Mouse (Mus musculus) embryonic fibroblast, embryonic 13.5 days (primary cell): ENCODE data around the gene Plk3.

Source experiments
- CTCF ChIP-seq: IDR thresholded peaks from 2 replicates; pipeline ENCODE4 v1.5.1; 2011; ENCODE audit warnings: mild to moderate bottlenecking, control low read depth, low read length, moderate library complexity, borderline replicate concordance; ENCODE audit not compliant: insufficient read depth
- POLR2A ChIP-seq: IDR thresholded peaks from 2 replicates; pipeline ENCODE4 v1.6.1; 2011; ENCODE audit warnings: low read depth, mild to moderate bottlenecking, control low read depth, low read length, moderate library complexity

- TF ChIP-seq POLR2A (no peak), CTCF (no peak)
Measured at GRCm38 (mm10) chr4:117119636-117120035, 14.1 kb downstream of the Plk3 start.
